Mouse (Mus musculus) ovary, adult 18-20 months (tissue): ENCODE measurements at regions not wholly inside any gene's neighbourhood (a gene's known extent, or its start where the extent isn't known, plus 50 kb on each side); places are given as distances from the start of the nearest gene placed in this dataset.

ENCODE experiments used
- DNase-seq: peaks from one replicate; pipeline ENCODE4 v3.0.0; 2022; ENCODE audit warnings: low spot score, mixed read lengths

GRCm38 (mm10) chrX:51913247-51913646 is 59.3 kb downstream of the 1700080O16Rik start:
- DNase-seq = peak; percentile 26

GRCm38 (mm10) chrX:51911566-51911965 is 61.0 kb downstream of the 1700080O16Rik start:
- DNase-seq = no peak

- DNase-seq = no peak
Measured at GRCm38 (mm10) chrX:51910576-51910975, 62.0 kb downstream of the 1700080O16Rik start.

- DNase-seq = no peak
Measured at GRCm38 (mm10) chrX:51898445-51898844, 74.1 kb downstream of the 1700080O16Rik start.

- DNase-seq = no peak
Measured at GRCm38 (mm10) chrX:51897059-51897458, 75.5 kb downstream of the 1700080O16Rik start.

GRCm38 (mm10) chrX:51895646-51896190 is 76.9 kb downstream of the 1700080O16Rik start:
- no peak for DNase-seq

GRCm38 (mm10) chrX:51892716-51893115 is 79.9 kb downstream of the 1700080O16Rik start:
- no peak for DNase-seq

GRCm38 (mm10) chrX:51886129-51886528 is 85.1 kb upstream of the Usp26 start:
- no peak for DNase-seq
